Mouse (Mus musculus) gastrocnemius, adult 18-20 months (tissue): Measurements from ENCODE around the gene Dcx. TPM values are rescaled to one million over a fixed set of nuclear protein-coding genes. Genes with fewer than 3 reads are reported as not detected.
A peak's percentile ranks its signal among the peaks of the same experiment; 100 is the strongest.

Experiments
- DNase-seq: peaks from one replicate; pipeline ENCODE4 v3.0.0; 2021; ENCODE audit warnings: low spot score
- microRNA-seq: library from miRNA; unstranded; fragments of <30 nt; microRNA quantifications from one replicate; pipeline ENCODE4 v1.2.0, GENCODE M21; 2021
- total RNA-seq, 2 experiments: library from RNA; stranded (reverse); gene quantifications; 2 replicates each; pipeline ENCODE4 v1.2.3; 2021

Dcx gene
- total RNA-seq, 2 experiments from 2014 or later: not detected

DNA sequence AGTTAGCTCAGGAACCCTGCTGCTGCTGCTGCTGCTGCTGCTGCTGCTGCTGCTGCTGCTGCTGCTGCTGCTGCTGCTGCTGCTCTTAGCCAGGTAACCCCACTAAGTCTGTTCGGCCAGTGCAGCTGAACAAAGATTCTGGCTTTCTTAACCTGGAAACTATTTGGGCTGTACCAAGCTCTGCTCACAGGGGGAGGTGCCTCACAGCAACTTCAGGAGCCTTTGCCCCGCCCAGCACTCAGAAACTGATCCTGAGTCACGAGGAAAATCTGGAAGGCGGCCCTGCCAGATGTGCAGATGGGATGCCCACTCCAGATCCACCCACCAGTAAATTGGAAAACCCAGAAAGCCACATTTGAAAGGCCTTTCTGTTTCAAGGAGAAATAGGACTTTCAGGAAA, 105.9 kb downstream of the Dcx start, which contains the start of gene Capn6:
TSS of gene Capn6 (minus strand) at position 203 of the 400 bp plus-strand sequence.
- peak; percentile 34 for DNase-seq

- DNase-seq: no peak
Measured at GRCm38 (mm10) chrX:143826521-143826920, 106.6 kb downstream of the Dcx start.

DNA sequence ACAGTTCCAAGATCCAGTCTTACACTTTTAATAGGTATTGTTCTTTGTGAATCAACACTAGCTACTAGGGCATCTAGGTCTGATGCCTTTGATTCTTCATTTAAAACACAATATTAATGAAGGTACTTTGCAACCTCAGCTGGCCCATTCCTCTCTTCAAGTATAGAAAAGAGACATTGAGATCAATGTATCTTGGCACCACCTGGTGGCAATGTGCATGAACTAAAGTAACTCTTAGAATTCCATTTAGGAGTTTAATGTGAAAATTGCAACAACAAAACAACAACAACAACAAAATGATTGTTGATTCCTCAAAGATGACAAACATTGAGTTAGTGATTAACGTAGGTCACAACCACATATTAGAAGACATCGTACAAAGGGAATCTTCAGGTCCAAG, 114.2 kb downstream of the Dcx start:
- no peak for DNase-seq

DNA sequence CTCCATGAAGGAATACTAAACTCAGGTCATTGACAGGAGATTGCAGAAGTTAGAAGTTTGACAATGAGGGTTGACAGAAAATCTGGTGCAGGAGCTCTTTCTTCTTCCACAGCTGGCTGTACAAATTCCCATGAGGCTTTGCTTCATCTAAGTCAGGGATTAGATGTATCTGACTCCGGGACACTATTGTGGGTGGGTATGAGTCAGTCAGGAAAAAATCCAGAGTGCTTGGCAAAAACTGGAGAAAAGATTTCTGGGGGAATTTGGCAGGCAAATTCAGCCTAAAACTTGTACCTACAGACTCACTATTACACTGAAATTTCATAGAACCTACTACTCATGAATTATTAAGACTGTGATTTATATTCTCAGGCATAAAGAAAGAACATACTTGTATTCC, 117.2 kb downstream of the Dcx start:
- peak; percentile 6 for DNase-seq

Small RNAs within 50 kb of the gene (microRNA-seq; reads per million reads assigned to microRNA genes)
- gene Gm47298: not detected

Other genes with a start within 250 kb of the Dcx start
- gene Capn6, start 105.9 kb downstream of the Dcx start, total RNA-seq: 1 to 10 TPM; 1.0 to 2.3 TPM
- not detected for gene A730046J19Rik, start 220.4 kb upstream of the Dcx start, total RNA-seq